ENCODE assay signal across 9 mouse cellular contexts in genomic region chr11:101602491-101602890, GRCm38 (mm10). TPM values are rescaled to one million over a fixed set of nuclear protein-coding genes. Genes with fewer than 3 reads are reported as not detected.
DNase-seq lines count a peak whose midpoint lies in the region; ATAC-seq and TF ChIP-seq lines count a peak whose summit lies in the region.
"Had no signal": no experiment of that assay in that cellular context is flagged by ENCODE, and none has a peak within 500 bp of the region (broad histone marks: within the 10 kb centered on the region; RNA-seq: fewer than 3 reads in every experiment).

No protein-coding gene starts in this region.

- H3K4me3 ChIP-seq in heart, postnatal 0 days (ENCODE audit: low read depth, low read length) = no peak overlapping the region
- no peak overlapping the region for H3K4me3 ChIP-seq in heart, embryonic 12.5 days
- no peak overlapping the region for H3K4me3 ChIP-seq in CH12.LX (replicated peaks in 1 of 3; ENCODE audit: low read depth in 2 of 3, low read length in 2 of 3, poor library complexity in 1 of 3)

- no peak overlapping the region for H3K4me2 ChIP-seq in heart, postnatal 0 days (ENCODE audit: low read depth, low read length)
- H3K4me2 ChIP-seq in heart, embryonic 12.5 days = no peak overlapping the region
- no peak overlapping the region for H3K4me2 ChIP-seq in CH12.LX (ENCODE audit: insufficient read depth, low read depth, poor library complexity, severe bottlenecking)

- no peak overlapping the region for H3K27ac ChIP-seq in heart, postnatal 0 days (ENCODE audit: low read depth)
- no peak overlapping the region for H3K27ac ChIP-seq in heart, embryonic 12.5 days (ENCODE audit: poor library complexity, severe bottlenecking)
- no peak overlapping the region for H3K27ac ChIP-seq in CH12.LX (ENCODE audit: insufficient read depth, low read depth)

- 5% methylated on average over 3 of the region's 3 CpGs for WGBS in heart, postnatal 0 days
- WGBS in heart, embryonic 12.5 days = 11% methylated on average over 3 of the region's 3 CpGs
- WGBS in large intestine, adult 2 months = 5% methylated on average over 3 of the region's 3 CpGs

- dilution Hi-C loops in CH12.LX (cut with MboI; ENCODE audit: extremely low pct_ligation_motif_present, extremely low pct_unique_long_range_greater_than_20kb, low sequenced_read_pairs) = no loop called here

- no peak for TF ChIP-seq RAD21 in CH12.LX (IDR thresholded peaks at IDR 0.05; ENCODE audit: low read depth, low read length)

- no peak; the same call in 1 of the 2 replicates for ATAC-seq in heart, postnatal 0 days (ENCODE audit: insufficient read depth, low read depth)
- ATAC-seq in heart, embryonic 12.5 days (ENCODE audit: insufficient number of reproducible peaks, low FRiP score) = no peak

- no peak for TF ChIP-seq EP300 in heart, postnatal 0 days (IDR thresholded peaks at IDR 0.05; ENCODE audit: low read depth)
- no peak for TF ChIP-seq EP300 in CH12.LX (IDR thresholded peaks at IDR 0.05; ENCODE audit: low read length)

- H3K27me3 ChIP-seq in heart, postnatal 0 days (ENCODE audit: control insufficient read depth, insufficient read depth, low read length) = no peaks in the 10 kb centered on the region
- peaks cover 8% of the 10 kb centered on the region; the same call in 1 of the 2 replicates for H3K27me3 ChIP-seq in heart, embryonic 12.5 days (replicated peaks)
- H3K27me3 ChIP-seq in CH12.LX (replicated peaks) = peaks cover 52% of the 10 kb centered on the region

- no peak for TF ChIP-seq POLR2A in CH12.LX (IDR thresholded peaks at IDR 0.05; ENCODE audit: low read depth, low read length)

- H3K4me1 ChIP-seq in heart, postnatal 0 days (ENCODE audit: control insufficient read depth, insufficient read depth) = no peaks in the 10 kb centered on the region
- H3K4me1 ChIP-seq in heart, embryonic 12.5 days (replicated peaks) = 0 out of 2 replicates have a peak, but pooled peaks cover 2% of the 10 kb centered on the region
- no peaks in the 10 kb centered on the region for H3K4me1 ChIP-seq in CH12.LX (ENCODE audit: control insufficient read depth in 1 of 2, insufficient read depth in 2 of 2)

- no peak for TF ChIP-seq CTCF in heart, postnatal 0 days (IDR thresholded peaks at IDR 0.05; ENCODE audit: low read depth)
- no peak for TF ChIP-seq CTCF in CH12.LX (conservative IDR thresholded peaks at IDR 0.05 in 1 of 2, IDR thresholded peaks at IDR 0.05 in 1 of 2; ENCODE audit: low read depth in 2 of 2, low read length in 2 of 2)

- in situ Hi-C loops in CH12.LX (cut with MboI; ENCODE audit: low pct_ligation_motif_present, low pct_unique_long_range_greater_than_20kb, low sequenced_read_pairs) = no loop called here

- no peak overlapping the region for H3K9ac ChIP-seq in heart, postnatal 0 days (replicated peaks; ENCODE audit: low read depth, low read length)
- H3K9ac ChIP-seq in heart, embryonic 12.5 days = no peak overlapping the region
- no peak overlapping the region for H3K9ac ChIP-seq in CH12.LX (ENCODE audit: insufficient read depth, low read depth)

- no peaks in the 10 kb centered on the region for H3K79me2 ChIP-seq in CH12.LX (replicated peaks; ENCODE audit: control insufficient read depth, extremely low read depth, insufficient read depth, poor library complexity, severe bottlenecking)

- H3K9me3 ChIP-seq in heart, postnatal 0 days (replicated peaks; ENCODE audit: control insufficient read depth, low read length) = no peaks in the 10 kb centered on the region
- H3K9me3 ChIP-seq in heart, embryonic 12.5 days (replicated peaks) = no peaks in the 10 kb centered on the region
- H3K9me3 ChIP-seq in CH12.LX (replicated peaks; ENCODE audit: low read length) = peaks cover 3% of the 10 kb centered on the region

- no peaks in the 10 kb centered on the region for H3K36me3 ChIP-seq in heart, postnatal 0 days (replicated peaks; ENCODE audit: control insufficient read depth, insufficient read depth, low read length)
- no peaks in the 10 kb centered on the region for H3K36me3 ChIP-seq in heart, embryonic 12.5 days
- no peaks in the 10 kb centered on the region for H3K36me3 ChIP-seq in CH12.LX (replicated peaks in 1 of 2; ENCODE audit: control insufficient read depth in 1 of 2, insufficient read depth in 1 of 2, low read length in 1 of 2)

- peak; percentile 71 for DNase-seq in heart, postnatal 0 days (ENCODE audit: low spot score)
- DNase-seq in CH12.LX (ENCODE audit: extremely low read depth) = peak; percentile 77
- peak; percentile 88 for DNase-seq in c-Kit-positive CD71-positive TER-119-negative erythroid progenitor cells, embryonic 14.5 days (ENCODE audit: low read depth)
- peak; percentile 88 for DNase-seq in large intestine, adult 2 months (ENCODE audit: low read depth, low spot score)
- peak; percentile 64 for DNase-seq in ovary, postnatal 14 days (ENCODE audit: low spot score)
- no peak for DNase-seq in layer of hippocampus, adult 9-11 months
- no peak for DNase-seq in cerebellum, postnatal 4 days (ENCODE audit: low spot score in 2 of 2)

TF ChIP-seq in CH12.LX, 34 proteins besides CTCF, POLR2A, EP300 and RAD21:
- TF ChIP-seq ELF1 (IDR thresholded peaks at IDR 0.05; ENCODE audit: low read depth, low read length) (no peak), SIN3A (IDR thresholded peaks at IDR 0.05; ENCODE audit: low read length) (peak; percentile 59)

RNA-seq across cellular contexts. Expression of gene Gm11634, which starts 3.4 kb away (rescaled TPM):
- not detected in 2 replicates for total RNA-seq in heart, postnatal 0 days (2014; rRNA removed; ENCODE audit: low replicate concordance)
- not detected in 2 replicates for polyA plus RNA-seq in heart, postnatal 0 days (2015; fragmentation: Nextera tagmentation; extraction: Ambion mirVana)
- polyA plus RNA-seq in heart, embryonic 12.5 days (2016; fragmentation: Nextera tagmentation; extraction: Ambion mirVana) = not detected in 2 replicates
- total RNA-seq in CH12.LX (2012; rRNA removed) (not detected in 2 replicates), CH12.LX (2014; rRNA removed) (not detected in 2 replicates)
- not detected in 2 replicates for polyA plus RNA-seq in CH12.LX (2012; ENCODE audit: insufficient read length, low read depth)
- polyA plus RNA-seq in large intestine, adult 2 months (2012; rRNA removed) = not detected in 2 replicates
- polyA plus RNA-seq: cortical plate, adult 2 months had no signal

RNA-seq across cellular contexts. Expression of gene Tmem106a, which starts 20.4 kb away (rescaled TPM):
- total RNA-seq in heart, postnatal 0 days (2014; rRNA removed; ENCODE audit: low replicate concordance) = 2.7 and 8.3 TPM in 2 replicates
- 4.2 TPM in 2 replicates for polyA plus RNA-seq in heart, postnatal 0 days (2015; fragmentation: Nextera tagmentation; extraction: Ambion mirVana)
- 4.0 and 4.5 TPM in 2 replicates for polyA plus RNA-seq in heart, embryonic 12.5 days (2016; fragmentation: Nextera tagmentation; extraction: Ambion mirVana)
- total RNA-seq in CH12.LX (2012; rRNA removed) (1.4 and 2.2 TPM in 2 replicates), CH12.LX (2014; rRNA removed) (2.6 and 2.8 TPM in 2 replicates)
- polyA plus RNA-seq in CH12.LX (2012; ENCODE audit: insufficient read length, low read depth) = 6.8 and 9.1 TPM in 2 replicates
- polyA plus RNA-seq in large intestine, adult 2 months (2012; rRNA removed) = 112 and 164 TPM in 2 replicates

RNA-seq across cellular contexts. Expression of gene Rdm1, which starts 24.5 kb away (rescaled TPM):
- total RNA-seq in heart, postnatal 0 days (2014; rRNA removed; ENCODE audit: low replicate concordance) = 44.1 and 44.5 TPM in 2 replicates
- 38.1 and 40.4 TPM in 2 replicates for polyA plus RNA-seq in heart, postnatal 0 days (2015; fragmentation: Nextera tagmentation; extraction: Ambion mirVana)
- 28.3 and 36.2 TPM in 2 replicates for polyA plus RNA-seq in heart, embryonic 12.5 days (2016; fragmentation: Nextera tagmentation; extraction: Ambion mirVana)
- total RNA-seq in CH12.LX (2012; rRNA removed) (22.2 and 28.5 TPM in 2 replicates), CH12.LX (2014; rRNA removed) (18.5 and 19.2 TPM in 2 replicates)
- 9.6 and 12.3 TPM in 2 replicates for polyA plus RNA-seq in CH12.LX (2012; ENCODE audit: insufficient read length, low read depth)
- 26.1 and 26.7 TPM in 2 replicates for polyA plus RNA-seq in large intestine, adult 2 months (2012; rRNA removed)

RNA-seq across cellular contexts. Expression of gene Nbr1, which starts 50.5 kb away (rescaled TPM):
- total RNA-seq in heart, postnatal 0 days (2014; rRNA removed; ENCODE audit: low replicate concordance) = 101 and 157 TPM in 2 replicates
- polyA plus RNA-seq in heart, postnatal 0 days (2015; fragmentation: Nextera tagmentation; extraction: Ambion mirVana) = 45.1 and 47.2 TPM in 2 replicates
- polyA plus RNA-seq in heart, embryonic 12.5 days (2016; fragmentation: Nextera tagmentation; extraction: Ambion mirVana) = 77.7 and 78.7 TPM in 2 replicates
- 39.4 and 52.2 TPM in 2 replicates for total RNA-seq in CH12.LX (2012; rRNA removed)
- total RNA-seq in CH12.LX (2014; rRNA removed) = 44.7 and 48.3 TPM in 2 replicates
- polyA plus RNA-seq in CH12.LX (2012; ENCODE audit: insufficient read length, low read depth) = 39.3 and 44.8 TPM in 2 replicates
- polyA plus RNA-seq in large intestine, adult 2 months (2012; rRNA removed) = 58.9 and 105 TPM in 2 replicates

RNA-seq across cellular contexts. Expression of gene Brca1, which starts 50.7 kb away (rescaled TPM):
- 4.7 and 5.2 TPM in 2 replicates for total RNA-seq in heart, postnatal 0 days (2014; rRNA removed; ENCODE audit: low replicate concordance)
- 0.94 and 1.9 TPM in 2 replicates for polyA plus RNA-seq in heart, postnatal 0 days (2015; fragmentation: Nextera tagmentation; extraction: Ambion mirVana)
- 10.4 and 13.3 TPM in 2 replicates for polyA plus RNA-seq in heart, embryonic 12.5 days (2016; fragmentation: Nextera tagmentation; extraction: Ambion mirVana)
- total RNA-seq in CH12.LX (2012; rRNA removed) = 33.0 and 37.4 TPM in 2 replicates
- 37.5 and 41.4 TPM in 2 replicates for total RNA-seq in CH12.LX (2014; rRNA removed)
- 31.1 and 31.3 TPM in 2 replicates for polyA plus RNA-seq in CH12.LX (2012; ENCODE audit: insufficient read length, low read depth)
- polyA plus RNA-seq in large intestine, adult 2 months (2012; rRNA removed) = 1.3 and 2.1 TPM in 2 replicates

Comparison
In these comparisons a context has a peak if more than half of its experiments do, and no peak if none do; other contexts are left out.
1. DNase-seq: peak in heart, postnatal 0 days (single experiment), CH12.LX (single experiment), c-Kit-positive CD71-positive TER-119-negative erythroid progenitor cells, embryonic 14.5 days (single experiment), large intestine, adult 2 months (single experiment) and ovary, postnatal 14 days (single experiment); none in layer of hippocampus, adult 9-11 months (single experiment) and cerebellum, postnatal 4 days (0 of 2).
2. RNA of gene Tmem106a, which starts 20.4 kb away (polyA plus RNA-seq): 112 to 164 TPM in large intestine, adult 2 months; 6.8 to 9.1 TPM in CH12.LX, 4.0 to 4.5 TPM in heart, embryonic 12.5 days and 4.2 TPM in heart, postnatal 0 days; every median in the first group is over 10 times any median in the second.